Mouse (Mus musculus) kidney, postnatal 25 days (tissue): ENCODE data around the gene Mgrn1.

Source experiments
- DNase-seq, 2 experiments: peaks; one replicate each; pipeline ENCODE4 v3.0.0; 2021; ENCODE audit warnings: mixed read lengths in 2 of 2

Gene Mgrn1

GRCm38 (mm10) chr16:4885760-4886689 lies at the start of gene Mgrn1:
Mgrn1 (plus strand) TSS chr16:4886249.
- peak; percentile 94 to 97 for DNase-seq

GRCm38 (mm10) chr16:4837631-4838030 lies 48.4 kb upstream of the Mgrn1 start:
- no peak for DNase-seq

GRCm38 (mm10) chr16:4839552-4839951 lies 46.5 kb upstream of the Mgrn1 start:
- no peak for DNase-seq

GRCm38 (mm10) chr16:4840231-4840630 lies 45.8 kb upstream of the Mgrn1 start:
- no peak for DNase-seq

- DNase-seq = no peak
These were observed 39.0 kb upstream of the Mgrn1 start for GRCm38 (mm10) chr16:4847041-4847440.

- no peak for DNase-seq
These were observed 38.0 kb upstream of the Mgrn1 start for GRCm38 (mm10) chr16:4848090-4848489.

- DNase-seq = no peak
These were observed 35.7 kb upstream of the Mgrn1 start for GRCm38 (mm10) chr16:4850361-4850760.

- no peak for DNase-seq
These were observed 35.0 kb upstream of the Mgrn1 start for GRCm38 (mm10) chr16:4850938-4851628.

GRCm38 (mm10) chr16:4855046-4855650 lies 30.9 kb upstream of the Mgrn1 start:
- no peak for DNase-seq

- peak; percentile 73 to 75 for DNase-seq
These were observed 24.7 kb upstream of the Mgrn1 start for GRCm38 (mm10) chr16:4861392-4861791.

- peak; percentile 69 to 85 for DNase-seq
These were observed 23.1 kb upstream of the Mgrn1 start for GRCm38 (mm10) chr16:4862863-4863483.

GRCm38 (mm10) chr16:4863742-4864141 lies 22.3 kb upstream of the Mgrn1 start:
- DNase-seq = no peak

GRCm38 (mm10) chr16:4866101-4866695 lies 19.9 kb upstream of the Mgrn1 start:
- peak; percentile 84 to 92 for DNase-seq

GRCm38 (mm10) chr16:4870490-4870889 lies 15.6 kb upstream of the Mgrn1 start:
- peak in 1 of 2 experiments; percentile 9 for DNase-seq

GRCm38 (mm10) chr16:4871926-4872325 lies 14.1 kb upstream of the Mgrn1 start:
- peak in 1 of 2 experiments; percentile 38 for DNase-seq

GRCm38 (mm10) chr16:4875198-4876032 lies 10.6 kb upstream of the Mgrn1 start:
- DNase-seq = peak in 1 of 2 experiments; percentile 47

- peak; percentile 89 to 91 for DNase-seq
These were observed 9.9 kb upstream of the Mgrn1 start for GRCm38 (mm10) chr16:4876033-4876680.

GRCm38 (mm10) chr16:4877195-4877594 lies 8.9 kb upstream of the Mgrn1 start:
- DNase-seq = peak in 1 of 2 experiments; percentile 32

- DNase-seq = peak in 1 of 2 experiments; percentile 32
These were observed 8.3 kb upstream of the Mgrn1 start for GRCm38 (mm10) chr16:4877701-4878100.

GRCm38 (mm10) chr16:4878192-4878885 lies 7.7 kb upstream of the Mgrn1 start:
- peak; percentile 41 to 74 for DNase-seq
